Comparison of ENCODE assay signal across 9 mouse cellular contexts in genomic region chr9:15030771-15031170, GRCm38 (mm10). TPM values are rescaled to one million over a fixed set of nuclear protein-coding genes. Genes with fewer than 3 reads are reported as not detected.
A peak's percentile ranks its signal among the peaks of the same experiment; 100 is the strongest.
DNase-seq lines count a peak whose midpoint lies in the region; ATAC-seq and TF ChIP-seq lines count a peak whose summit lies in the region.
"Had no signal": no experiment of that assay in that cellular context is flagged by ENCODE, and none has a peak within 500 bp of the region (broad histone marks: within the 10 kb centered on the region; RNA-seq: fewer than 3 reads in every experiment).

No protein-coding gene starts in this region.

- ATAC-seq in kidney, embryonic 16.5 days (ENCODE audit: low FRiP score, low TSS enrichment) = no peak
- ATAC-seq in lung, postnatal 0 days = peak; percentile 51
- ATAC-seq in activated CD4-positive, CD25-positive, alpha-beta regulatory T cell, adult 4 months = no peak
- ATAC-seq: inflammation-experienced regulatory T-cells, adult 6 months had no signal

- H3K9ac ChIP-seq in kidney, embryonic 16.5 days (replicated peaks; ENCODE audit: low read length) = no peak overlapping the region
- no peak overlapping the region for H3K9ac ChIP-seq in lung, postnatal 0 days (replicated peaks; ENCODE audit: low read depth)
- H3K9ac ChIP-seq: liver, embryonic 13.5 days had no signal

- TF ChIP-seq CTCF in lung, postnatal 0 days (IDR thresholded peaks at IDR 0.05) = no peak

- no peak overlapping the region for H3K27ac ChIP-seq in kidney, embryonic 16.5 days (ENCODE audit: low read length)
- H3K27ac ChIP-seq in lung, postnatal 0 days (ENCODE audit: low read length) = no peak overlapping the region
- no peak overlapping the region for H3K27ac ChIP-seq in forebrain, embryonic 10.5 days
- H3K27ac ChIP-seq: liver, embryonic 13.5 days had no signal

- DNase-seq in kidney, adult 18-20 months = peak; percentile 17
- DNase-seq in gastrocnemius, adult 18-20 months (ENCODE audit: low spot score) = peak; percentile 66
- peak; percentile 71 for DNase-seq in heart, adult 8-10 months (ENCODE audit: low spot score)
- DNase-seq in lung, postnatal 0 days (ENCODE audit: low spot score) = peak; percentile 59
- no peak for DNase-seq in forebrain, embryonic 10.5 days (ENCODE audit: extremely low spot score, low spot score)
- DNase-seq: liver, embryonic 13.5 days had no signal

- H3K4me3 ChIP-seq in kidney, embryonic 16.5 days (ENCODE audit: low read length) = no peak overlapping the region
- no peak overlapping the region for H3K4me3 ChIP-seq in lung, postnatal 0 days (ENCODE audit: low read depth, low read length)
- no peak overlapping the region for H3K4me3 ChIP-seq in forebrain, embryonic 10.5 days
- H3K4me3 ChIP-seq: liver, embryonic 13.5 days had no signal

- H3K4me1 ChIP-seq in kidney, embryonic 16.5 days (ENCODE audit: insufficient read depth, low read length) = peaks cover 9% of the 10 kb centered on the region; the same call in 1 of the 2 replicates
- H3K4me1 ChIP-seq in lung, postnatal 0 days (ENCODE audit: insufficient read depth, low read depth, low read length) = peaks cover 6% of the 10 kb centered on the region; the same call in 1 of the 2 replicates
- peaks cover 8% of the 10 kb centered on the region; the same call in 1 of the 2 replicates for H3K4me1 ChIP-seq in forebrain, embryonic 10.5 days
- H3K4me1 ChIP-seq: liver, embryonic 13.5 days had no signal

- no peaks in the 10 kb centered on the region for H3K27me3 ChIP-seq in kidney, embryonic 16.5 days (ENCODE audit: insufficient read depth, low read length)
- no peaks in the 10 kb centered on the region for H3K27me3 ChIP-seq in lung, postnatal 0 days (replicated peaks; ENCODE audit: insufficient read depth, low read length)
- H3K27me3 ChIP-seq in forebrain, embryonic 10.5 days (ENCODE audit: poor library complexity, severe bottlenecking) = no peaks in the 10 kb centered on the region
- H3K27me3 ChIP-seq: liver, embryonic 13.5 days had no signal

- 0 out of 2 replicates have a peak, but pooled peaks cover 5% of the 10 kb centered on the region for H3K36me3 ChIP-seq in kidney, embryonic 16.5 days (ENCODE audit: insufficient read depth, low read length)
- H3K36me3 ChIP-seq in lung, postnatal 0 days (ENCODE audit: insufficient read depth, low read length) = no peaks in the 10 kb centered on the region
- peaks cover 42% of the 10 kb centered on the region for H3K36me3 ChIP-seq in forebrain, embryonic 10.5 days (replicated peaks)
- H3K36me3 ChIP-seq: liver, embryonic 13.5 days had no signal

- H3K9me3 ChIP-seq in kidney, embryonic 16.5 days (ENCODE audit: low read length) = peaks cover 5% of the 10 kb centered on the region; the same call in 1 of the 2 replicates
- no peaks in the 10 kb centered on the region for H3K9me3 ChIP-seq in lung, postnatal 0 days (ENCODE audit: low read length)
- H3K9me3 ChIP-seq in forebrain, embryonic 10.5 days = peaks cover 9% of the 10 kb centered on the region; the same call in 1 of the 2 replicates
- H3K9me3 ChIP-seq: liver, embryonic 13.5 days had no signal

- no peak for TF ChIP-seq EP300 in lung, postnatal 0 days (IDR thresholded peaks at IDR 0.05)

- WGBS in kidney, embryonic 16.5 days = 65% methylated on average over 8 of the region's 8 CpGs
- WGBS in lung, postnatal 0 days = 33% methylated on average over 8 of the region's 8 CpGs
- WGBS in forebrain, embryonic 10.5 days = 91% methylated on average over 8 of the region's 8 CpGs

- H3K4me2 ChIP-seq in kidney, embryonic 16.5 days (replicated peaks; ENCODE audit: low read depth, low read length) = no peak overlapping the region
- no peak overlapping the region for H3K4me2 ChIP-seq in lung, postnatal 0 days (replicated peaks; ENCODE audit: low read depth, low read length)
- H3K4me2 ChIP-seq: liver, embryonic 13.5 days had no signal

RNA-seq across cellular contexts. Expression of gene Panx1, which starts 14.5 kb away (rescaled TPM):
- 40.7 and 42.6 TPM in 2 replicates for polyA plus RNA-seq in kidney, embryonic 16.5 days (2015; fragmentation: Nextera tagmentation; extraction: Ambion mirVana)
- 10 to 100 TPM; 32.0 to 39.1 TPM for total RNA-seq in gastrocnemius, adult 18-20 months (2021)
- total RNA-seq in heart, adult 8-10 months (2022) = 1 to 10 TPM; 4.3 to 5.7 (median 4.4) TPM
- 19.7 and 20.0 TPM in 2 replicates for polyA plus RNA-seq in lung, postnatal 0 days (2015; fragmentation: Nextera tagmentation; extraction: Ambion mirVana)
- 10 to 100 TPM; 27.2 to 27.5 TPM for polyA plus RNA-seq in activated CD4-positive, CD25-positive, alpha-beta regulatory T cell, adult 4 months (2017; shearing (Covaris generic))
- polyA plus RNA-seq in forebrain, embryonic 10.5 days (2016; fragmentation: Nextera tagmentation; extraction: Ambion mirVana) = 68.8 and 69.9 TPM in 2 replicates
